Mouse (Mus musculus) embryonic facial prominence, embryonic 12.5 days (tissue): ENCODE data around the gene 4930524J08Rik. TPM values are rescaled to one million over a fixed set of nuclear protein-coding genes. Genes with fewer than 3 reads are reported as not detected.

Source experiments
- ATAC-seq: fragments of 200-750 bp; cut with Nextera tagmentation; 2 replicates; pipeline ENCODE4 v1.8.0; 2017; ENCODE audit not compliant: insufficient number of reproducible peaks, insufficient read depth, low FRiP score, low TSS enrichment
- H3K27ac ChIP-seq: fragments of 300-500 bp; sonication (generic); 2 replicates; pipeline ENCODE4 v1.5.1; 2016; ENCODE audit warnings: mild to moderate bottlenecking
- H3K27me3 ChIP-seq: fragments of 300-500 bp; sonication (generic); 2 replicates; pipeline ENCODE4 v1.6.1; 2016; ENCODE audit warnings: mild to moderate bottlenecking, moderate library complexity
- H3K36me3 ChIP-seq: fragments of 300-500 bp; sonication (generic); 2 replicates; pipeline ENCODE4 v1.6.1; 2016; ENCODE audit warnings: mild to moderate bottlenecking
- H3K4me1 ChIP-seq: fragments of 300-500 bp; sonication (generic); 2 replicates; pipeline ENCODE4 v1.6.1; 2016
- H3K4me2 ChIP-seq: fragments of 300-500 bp; sonication (generic); replicated peaks from 2 replicates; pipeline ENCODE4 v1.6.1; 2016; ENCODE audit warnings: mild to moderate bottlenecking, moderate library complexity
- H3K4me3 ChIP-seq: fragments of 300-500 bp; sonication (generic); 2 replicates; pipeline ENCODE4 v1.5.1; 2016; ENCODE audit warnings: mild to moderate bottlenecking
- H3K9ac ChIP-seq: fragments of 300-500 bp; sonication (generic); 2 replicates; pipeline ENCODE4 v1.6.1; 2016; ENCODE audit warnings: mild to moderate bottlenecking, moderate library complexity
- H3K9me3 ChIP-seq: fragments of 300-500 bp; sonication (generic); 2 replicates; pipeline ENCODE4 v1.6.1; 2016; ENCODE audit warnings: mild to moderate bottlenecking, moderate library complexity
- WGBS: fragments of 180-500 bp; shearing (Covaris S2); methylation state at CpG from one replicate; pipeline ENCODE4 v1.1.7; 2016; 5-methylcytosine and 5-hydroxymethylcytosine counted together
- polyA plus RNA-seq: library from polyadenylated mRNA; unstranded; fragments of >200 nt; fragmentation: Nextera tagmentation; extraction: Ambion mirVana; gene quantifications from 2 replicates; pipeline ENCODE4 v1.2.1, GENCODE M21; 2016

Gene 4930524J08Rik
- polyA plus RNA-seq: 2.2 and 3.0 TPM in 2 replicates

- Histone ChIP-seq H3K36me3 (0 out of 2 replicates have a peak, but pooled peaks cover 5% of the 10 kb centered on the region), H3K27ac (peak within 1 kb of the TSS; percentile 100), H3K27me3 (no peaks in the 10 kb centered on the region), H3K4me2 (peak within 1 kb of the TSS; percentile 82), H3K4me1 (peaks cover 17% of the 10 kb centered on the region), H3K4me3 (peak within 1 kb of the TSS; percentile 94), H3K9ac (peak within 1 kb of the TSS; percentile 99), H3K9me3 (no peaks in the 10 kb centered on the region)
- ATAC-seq: peak; percentile 96
- under 1% methylated on average over 96 of the region's 97 CpGs for WGBS
Measured at GRCm38 (mm10) chr5:99978699-99979442, at the start of gene 4930524J08Rik, which contains the start of gene Hnrnpd. Gene 4930524J08Rik (plus strand): TSS chr5:99979061. Gene Hnrnpd (minus strand): TSS chr5:99978938.

DNA sequence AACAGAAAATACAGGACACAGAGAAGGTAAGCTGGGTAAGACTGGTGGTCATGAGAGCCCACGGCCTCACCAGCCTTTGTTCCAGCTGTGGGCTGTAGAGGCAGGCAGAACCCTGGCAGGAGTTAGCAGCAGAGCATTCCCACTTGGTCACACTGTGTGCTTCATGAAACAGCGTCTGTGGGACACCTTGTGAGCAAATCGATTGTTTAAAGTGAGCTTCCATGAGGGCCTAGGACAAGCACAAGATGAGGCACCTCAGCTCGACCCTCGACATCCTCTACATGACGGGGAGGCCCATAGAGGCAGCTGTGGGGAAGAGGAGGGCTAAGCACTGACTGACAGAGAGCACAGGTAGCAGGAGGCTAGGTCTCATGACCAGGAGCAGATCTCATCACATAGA is 47.0 kb upstream of the 4930524J08Rik start:
- Histone ChIP-seq H3K4me2 (no peak overlapping the region), H3K9me3 (no peaks in the 10 kb centered on the region), H3K36me3 (no peaks in the 10 kb centered on the region), H3K9ac (no peak overlapping the region), H3K4me3 (no peak overlapping the region), H3K27me3 (no peaks in the 10 kb centered on the region), H3K4me1 (no peaks in the 10 kb centered on the region), H3K27ac (no peak overlapping the region)
- WGBS: 77% methylated on average over 6 of the region's 6 CpGs
- no peak for ATAC-seq

DNA sequence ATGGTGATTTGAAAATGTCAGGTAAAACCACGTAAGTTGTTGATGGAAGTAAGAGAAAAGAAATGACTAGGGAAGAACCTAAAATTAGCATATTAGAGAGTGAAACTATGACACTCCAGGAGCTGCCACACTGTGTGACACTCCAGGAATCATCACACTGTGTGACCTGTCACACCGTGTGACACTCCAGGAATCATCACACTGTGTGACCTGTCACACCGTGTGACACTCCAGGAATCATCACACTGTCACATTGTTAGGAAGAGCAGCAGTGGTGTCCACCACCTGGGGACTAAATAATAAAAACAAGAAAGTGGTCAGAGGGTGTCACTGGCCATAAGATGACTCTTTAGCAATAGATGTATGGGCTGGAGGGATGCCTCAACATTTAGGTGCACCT is 39.4 kb upstream of the 4930524J08Rik start:
- H3K36me3 ChIP-seq: no peaks in the 10 kb centered on the region
- ATAC-seq: no peak
- no peak overlapping the region for H3K4me2 ChIP-seq
- no peaks in the 10 kb centered on the region for H3K4me1 ChIP-seq
- no peaks in the 10 kb centered on the region for H3K27me3 ChIP-seq
- no peak overlapping the region for H3K27ac ChIP-seq
- no peak overlapping the region for H3K4me3 ChIP-seq
- whole genome bisulfite sequencing: 85% methylated on average over 3 of the region's 3 CpGs
- peaks cover 3% of the 10 kb centered on the region; the same call in 1 of the 2 replicates for H3K9me3 ChIP-seq
- no peak overlapping the region for H3K9ac ChIP-seq

DNA sequence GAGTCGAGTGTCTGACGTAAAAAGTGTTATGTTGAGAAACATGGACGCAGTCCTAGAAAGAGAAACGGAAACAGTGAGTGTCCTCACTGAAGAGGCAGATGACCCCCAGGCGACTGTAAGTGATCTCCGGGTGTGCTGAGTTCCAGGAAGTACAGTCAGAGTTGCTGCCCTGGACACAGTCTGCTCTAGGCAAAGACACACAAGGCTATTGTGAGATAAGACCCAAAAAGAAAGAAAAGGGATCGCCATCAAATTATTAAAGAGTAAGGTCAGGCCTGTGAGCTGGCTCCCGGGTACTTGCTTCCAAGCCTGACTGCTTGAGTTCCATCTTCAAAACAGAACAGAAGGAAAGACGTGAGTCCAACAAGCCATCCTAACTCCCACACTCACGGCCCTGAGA is 37.6 kb upstream of the 4930524J08Rik start:
- Histone ChIP-seq H3K27me3 (no peaks in the 10 kb centered on the region), H3K27ac (no peak overlapping the region), H3K9ac (no peak overlapping the region), H3K4me2 (no peak overlapping the region), H3K36me3 (peaks cover 5% of the 10 kb centered on the region; the same call in 1 of the 2 replicates), H3K9me3 (peaks cover 9% of the 10 kb centered on the region), H3K4me1 (no peaks in the 10 kb centered on the region), H3K4me3 (no peak overlapping the region)
- ATAC-seq: no peak
- 68% methylated on average over 10 of the region's 10 CpGs for WGBS

- Histone ChIP-seq H3K4me3 (no peak overlapping the region), H3K27me3 (no peaks in the 10 kb centered on the region), H3K9me3 (peaks cover 9% of the 10 kb centered on the region), H3K4me1 (no peaks in the 10 kb centered on the region), H3K9ac (no peak overlapping the region), H3K36me3 (peaks cover 5% of the 10 kb centered on the region; the same call in 1 of the 2 replicates), H3K4me2 (no peak overlapping the region), H3K27ac (no peak overlapping the region)
- WGBS: 56% methylated on average over 10 of the region's 10 CpGs
- no peak for ATAC-seq
Measured at GRCm38 (mm10) chr5:99941776-99942502, 36.9 kb upstream of the 4930524J08Rik start.

DNA sequence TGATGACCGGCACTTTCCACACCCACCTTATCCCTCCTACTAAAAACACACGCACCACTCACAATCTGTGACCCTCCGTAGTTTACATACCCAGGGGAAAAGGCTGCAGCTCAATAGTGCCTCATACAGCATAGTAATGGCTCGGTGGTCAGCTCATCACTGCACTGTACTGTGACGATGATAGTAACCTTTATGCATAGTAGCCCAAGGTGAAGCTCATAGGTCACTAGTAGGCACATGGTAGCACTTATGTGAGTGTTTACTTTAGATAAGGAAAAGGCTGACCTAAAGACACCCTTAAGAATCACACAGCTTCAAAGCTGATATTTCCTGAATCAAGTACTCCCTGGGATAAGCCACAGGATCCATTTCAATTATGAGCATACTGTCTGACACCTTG is 26.3 kb upstream of the 4930524J08Rik start:
- Histone ChIP-seq H3K4me3 (no peak overlapping the region), H3K27me3 (no peaks in the 10 kb centered on the region), H3K4me2 (no peak overlapping the region), H3K27ac (no peak overlapping the region), H3K4me1 (no peaks in the 10 kb centered on the region), H3K9ac (no peak overlapping the region), H3K9me3 (no peaks in the 10 kb centered on the region), H3K36me3 (peaks cover 8% of the 10 kb centered on the region)
- ATAC-seq: no peak
- WGBS: 74% methylated on average over 5 of the region's 5 CpGs

GRCm38 (mm10) chr5:99953883-99954282 is 25.0 kb upstream of the 4930524J08Rik start:
- H3K9ac ChIP-seq: no peak overlapping the region
- ATAC-seq: no peak
- H3K4me3 ChIP-seq: no peak overlapping the region
- no peaks in the 10 kb centered on the region for H3K4me1 ChIP-seq
- peaks cover 15% of the 10 kb centered on the region for H3K36me3 ChIP-seq
- 33% methylated on average over 1 of the region's 1 CpGs for WGBS
- H3K27me3 ChIP-seq: no peaks in the 10 kb centered on the region
- no peaks in the 10 kb centered on the region for H3K9me3 ChIP-seq
- H3K4me2 ChIP-seq: no peak overlapping the region
- H3K27ac ChIP-seq: no peak overlapping the region; the same call in 1 of the 2 replicates

- Histone ChIP-seq H3K27ac (no peak overlapping the region), H3K4me2 (no peak overlapping the region), H3K4me3 (no peak overlapping the region), H3K9ac (no peak overlapping the region), H3K36me3 (peaks cover 43% of the 10 kb centered on the region), H3K9me3 (no peaks in the 10 kb centered on the region), H3K27me3 (no peaks in the 10 kb centered on the region), H3K4me1 (no peaks in the 10 kb centered on the region)
- 95% methylated on average over 1 of the region's 1 CpGs for WGBS
- ATAC-seq: no peak
Measured at GRCm38 (mm10) chr5:99958666-99959065, 20.2 kb upstream of the 4930524J08Rik start.

GRCm38 (mm10) chr5:99959236-99959936 is 19.5 kb upstream of the 4930524J08Rik start:
- WGBS: 88% methylated on average over 2 of the region's 2 CpGs
- no peaks in the 10 kb centered on the region for H3K4me1 ChIP-seq
- no peaks in the 10 kb centered on the region for H3K27me3 ChIP-seq
- H3K4me3 ChIP-seq: no peak overlapping the region
- H3K9ac ChIP-seq: no peak overlapping the region
- H3K27ac ChIP-seq: no peak overlapping the region
- no peaks in the 10 kb centered on the region for H3K9me3 ChIP-seq
- H3K4me2 ChIP-seq: no peak overlapping the region
- ATAC-seq: no peak
- peaks cover 50% of the 10 kb centered on the region for H3K36me3 ChIP-seq

DNA sequence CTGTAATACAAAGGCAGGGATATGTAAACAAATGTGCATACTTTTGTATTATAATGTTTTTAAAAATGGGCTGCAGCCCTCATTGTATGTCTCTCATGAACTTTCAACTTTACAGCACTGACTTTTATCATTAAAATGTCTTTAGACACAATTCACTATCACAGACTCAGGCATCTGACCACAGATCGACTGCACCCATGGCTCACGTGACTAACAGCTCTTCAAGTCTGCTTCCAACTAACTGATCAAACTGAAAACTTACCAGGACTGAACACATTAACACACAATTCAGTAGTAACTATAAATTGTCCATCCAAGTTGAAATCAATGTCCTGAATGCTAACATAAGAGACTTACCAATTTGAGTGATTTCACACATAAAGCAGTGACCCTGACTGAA is 18.9 kb upstream of the 4930524J08Rik start:
- Histone ChIP-seq H3K27ac (no peak overlapping the region), H3K9me3 (no peaks in the 10 kb centered on the region), H3K9ac (no peak overlapping the region), H3K4me2 (no peak overlapping the region), H3K4me1 (no peaks in the 10 kb centered on the region), H3K27me3 (no peaks in the 10 kb centered on the region), H3K36me3 (peaks cover 55% of the 10 kb centered on the region), H3K4me3 (no peak overlapping the region)
- ATAC-seq: no peak
- WGBS: 84% methylated on average over 2 of the region's 2 CpGs

- WGBS: 31% methylated on average over 2 of the region's 2 CpGs
- H3K4me1 ChIP-seq: peaks cover 26% of the 10 kb centered on the region
- no peaks in the 10 kb centered on the region for H3K27me3 ChIP-seq
- H3K4me3 ChIP-seq: 0 out of 2 replicates have a peak overlapping the region, but pooled peaks have one; percentile 7
- peaks cover 17% of the 10 kb centered on the region; the same call in 1 of the 2 replicates for H3K36me3 ChIP-seq
- ATAC-seq: no peak
- H3K4me2 ChIP-seq: peak overlapping the region; percentile 82
- no peak overlapping the region for H3K27ac ChIP-seq
- no peak overlapping the region for H3K9ac ChIP-seq
- H3K9me3 ChIP-seq: no peaks in the 10 kb centered on the region
Measured at GRCm38 (mm10) chr5:99973941-99974340, 4.9 kb upstream of the 4930524J08Rik start.
